Mouse (Mus musculus): ENCODE measurements at regions not wholly inside any gene's neighbourhood (a gene's known extent, or its start where the extent isn't known, plus 50 kb on each side); places are given as distances from the start of the nearest gene placed in this dataset.
A peak's percentile ranks its signal among the peaks of the same experiment; 100 is the strongest.

DNA sequence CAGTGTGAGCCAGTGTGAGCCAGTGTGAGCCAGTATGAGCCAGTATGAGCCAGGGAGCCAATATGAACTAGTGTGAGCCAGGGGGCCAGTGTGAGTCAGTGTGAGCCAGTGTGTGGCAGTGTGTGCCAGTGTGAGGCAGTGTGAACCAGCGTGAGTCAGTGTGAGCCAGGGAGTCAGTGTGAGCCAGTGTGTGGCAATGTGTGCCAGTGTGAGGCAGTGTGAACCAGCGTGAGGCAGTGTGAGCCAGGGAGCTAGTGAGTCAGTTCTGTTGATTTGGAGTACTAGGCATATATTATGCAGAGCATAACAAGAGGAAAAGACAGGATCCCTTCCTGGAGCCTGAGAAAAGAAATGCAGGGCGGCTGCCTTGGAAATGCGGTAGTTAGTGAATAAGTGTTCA, 82.7 kb upstream of the Zfhx3 start:
- DNase-seq (ENCODE audit: low spot score in 2 of 2) = no peak

DNA sequence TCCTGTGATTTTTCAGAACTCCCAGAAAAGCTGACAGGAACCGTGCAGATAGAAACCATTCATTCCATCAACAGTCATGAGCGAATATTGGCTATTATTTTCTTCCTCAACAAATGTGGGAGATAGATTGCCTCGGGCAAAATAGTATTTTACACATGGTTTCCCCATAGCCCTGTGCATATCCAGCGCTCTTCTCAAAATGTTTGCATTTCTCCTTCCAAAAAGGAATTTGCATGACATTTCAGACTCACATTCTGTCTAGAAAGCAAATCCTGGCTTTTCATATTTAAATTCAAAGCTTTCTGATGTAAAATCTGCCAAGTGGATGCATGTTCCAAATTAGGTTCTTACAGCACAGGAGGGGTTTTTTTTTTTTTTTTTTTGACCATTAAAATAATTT, 82.2 kb upstream of the Zfhx3 start:
- no peak for DNase-seq (ENCODE audit: low spot score in 2 of 2)

DNA sequence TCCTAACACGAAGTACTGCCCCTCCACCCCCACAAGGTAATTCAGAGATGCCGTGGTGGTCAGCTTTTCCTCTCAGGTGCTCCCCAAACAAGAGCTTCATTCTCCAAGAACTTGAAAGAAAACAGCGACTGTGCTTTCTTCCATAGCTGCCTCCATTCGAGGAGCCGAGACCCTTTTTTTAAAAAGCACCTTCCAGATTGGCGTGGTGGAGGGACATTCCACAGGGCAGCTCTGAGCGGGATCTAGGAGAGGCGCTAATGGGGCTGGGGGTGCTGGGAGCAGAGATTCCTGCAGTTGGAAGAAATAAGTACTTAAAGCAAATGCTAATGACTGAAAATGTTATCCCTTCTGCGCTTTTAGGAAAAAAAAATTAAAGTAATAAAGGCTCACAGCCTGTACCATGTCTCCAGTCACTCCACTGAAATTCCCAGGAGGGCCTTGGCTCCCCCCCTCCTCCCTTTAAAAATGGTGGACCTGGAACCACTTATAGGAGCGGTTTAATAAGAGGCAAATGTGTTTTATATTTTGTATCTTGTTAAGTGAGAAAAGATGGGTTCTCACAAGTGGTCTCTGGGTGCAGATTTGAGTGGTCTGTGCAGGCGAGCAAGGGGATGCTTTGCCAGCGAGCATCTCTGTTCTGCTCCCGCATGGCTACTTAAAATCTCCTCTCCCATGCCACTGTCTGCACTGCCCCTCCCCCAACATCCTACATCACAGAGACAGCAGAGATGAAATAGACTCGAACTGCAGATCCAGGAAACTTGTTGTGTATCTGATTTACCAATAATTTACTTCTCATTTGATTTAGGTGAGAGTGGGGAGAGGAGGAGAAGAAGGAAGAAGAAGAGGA, 77.4 kb upstream of the Zfhx3 start:
- DNase-seq (ENCODE audit: low spot score in 2 of 2) = no peak

DNA sequence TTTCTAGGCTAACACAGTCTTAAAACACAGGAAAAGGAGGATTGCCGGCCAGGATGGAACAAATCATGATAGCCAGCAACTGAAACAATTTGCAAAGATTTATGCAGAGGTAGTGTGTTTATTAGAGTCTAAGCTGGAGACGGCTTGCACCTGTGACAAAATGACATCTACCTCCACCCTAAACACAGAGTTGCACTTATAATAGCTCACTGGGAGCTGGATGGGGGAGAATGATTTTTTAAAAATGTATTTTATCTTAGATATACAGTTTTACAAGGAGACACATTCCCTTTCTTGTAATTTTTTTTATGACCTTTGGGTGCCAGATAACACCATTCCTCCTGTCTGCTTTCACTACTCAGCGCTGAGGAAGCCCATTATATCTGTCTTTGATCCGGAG, 76.7 kb upstream of the Zfhx3 start:
- DNase-seq (ENCODE audit: low spot score in 2 of 2) = no peak

DNA sequence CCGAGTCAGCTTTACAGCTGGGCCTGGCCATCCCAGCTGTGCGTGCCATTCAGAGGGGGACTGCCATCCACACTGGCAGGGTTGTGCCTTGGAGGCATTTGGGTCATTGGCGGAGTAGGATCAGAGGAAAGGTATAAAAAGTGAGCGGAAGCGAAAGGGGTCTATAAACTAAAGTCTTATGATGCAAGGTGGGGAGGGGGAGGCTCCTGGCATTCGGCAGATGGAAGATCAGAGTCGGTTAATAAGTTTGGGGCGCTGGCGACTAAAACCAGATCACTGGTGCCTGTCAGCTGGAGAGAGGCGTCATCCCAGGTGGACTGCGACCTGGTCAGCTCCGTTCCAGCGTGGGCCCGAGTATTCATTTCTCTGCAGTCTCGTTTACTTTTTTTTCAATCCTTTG, 70.7 kb upstream of the Zfhx3 start:
- no peak for DNase-seq (ENCODE audit: low spot score in 2 of 2)

DNA sequence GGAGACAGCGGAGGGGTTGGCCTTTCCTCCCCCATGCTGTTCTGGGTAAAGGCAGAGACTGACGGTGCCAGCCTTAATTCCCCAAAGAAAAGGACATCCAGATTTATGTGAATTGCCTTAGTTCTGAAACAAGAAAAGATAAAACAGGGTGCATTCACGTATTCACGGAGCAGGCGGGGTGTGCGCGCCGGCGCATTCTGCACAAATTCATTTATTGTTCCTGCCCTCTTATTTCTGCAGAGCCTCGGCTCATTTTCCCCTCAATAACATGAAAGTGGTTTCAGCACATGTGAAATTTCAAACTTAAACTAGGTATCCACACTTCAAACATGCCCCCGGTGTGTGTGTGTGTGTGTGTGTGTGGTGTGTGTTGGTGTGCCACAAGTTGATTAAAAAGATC, 70.3 kb upstream of the Zfhx3 start:
- DNase-seq (ENCODE audit: low spot score in 2 of 2) = no peak

DNA sequence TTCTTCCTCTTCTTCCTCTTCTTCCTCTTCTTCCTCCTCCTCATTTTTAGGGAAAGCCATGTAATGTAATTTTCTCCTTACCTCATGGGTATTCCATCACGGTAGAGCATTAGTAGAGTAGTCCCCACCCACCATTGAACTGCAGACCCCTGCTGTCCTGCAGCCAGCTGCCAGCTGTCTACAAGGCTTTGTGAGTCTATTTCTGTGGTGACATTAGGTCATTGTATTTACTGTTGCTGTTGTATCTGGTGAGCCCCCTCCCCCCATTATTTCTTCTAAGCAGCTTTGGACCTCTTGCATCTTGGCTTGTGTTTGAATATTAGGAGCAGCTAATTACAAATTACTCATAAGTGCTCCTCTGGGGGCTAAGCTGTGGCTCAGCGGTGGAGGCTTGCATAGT, 66.0 kb upstream of the Zfhx3 start:
- no peak for DNase-seq (ENCODE audit: low spot score in 2 of 2)

DNA sequence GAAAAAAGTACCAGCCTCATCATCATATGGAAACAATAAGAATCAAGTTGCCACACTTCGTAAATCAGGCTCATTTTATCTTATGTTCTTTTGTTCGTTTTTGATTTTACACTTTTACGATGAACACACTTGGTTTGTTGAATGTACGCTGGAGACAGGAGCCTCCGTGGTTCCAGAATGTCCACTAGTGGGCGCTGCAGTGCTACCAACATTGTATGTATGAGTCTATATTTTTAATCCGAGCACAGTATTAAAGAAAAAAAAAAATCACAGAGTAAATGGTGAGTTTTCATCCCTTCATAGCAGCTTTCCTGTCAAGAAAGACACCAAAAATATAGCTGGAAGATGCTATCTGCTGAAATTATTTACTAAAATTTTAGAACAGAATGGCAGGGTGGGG, 60.6 kb upstream of the Zfhx3 start:
- DNase-seq (ENCODE audit: low spot score in 2 of 2) = peak in 1 of 2 experiments; percentile 79

DNA sequence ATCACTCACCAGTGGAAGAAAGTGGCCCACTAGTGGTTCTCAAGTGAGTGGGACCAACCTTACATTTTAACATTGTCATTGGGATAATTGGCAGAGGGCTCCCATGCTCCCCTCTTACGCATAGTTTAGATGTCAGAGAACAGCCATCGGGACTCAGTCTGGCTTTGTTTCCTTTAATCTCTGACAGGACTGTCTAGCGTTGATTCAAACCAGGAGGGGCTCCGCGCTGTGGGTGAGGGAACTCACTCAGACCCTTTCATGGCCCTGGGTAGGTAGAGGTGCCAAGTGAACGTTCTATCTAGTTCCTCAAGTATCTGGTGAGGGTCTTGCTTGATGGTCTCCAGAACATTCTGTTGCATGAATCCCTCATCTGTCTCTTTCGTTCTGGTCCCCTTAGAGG, 56.9 kb upstream of the Zfhx3 start:
- DNase-seq (ENCODE audit: low spot score in 2 of 2) = no peak

DNA sequence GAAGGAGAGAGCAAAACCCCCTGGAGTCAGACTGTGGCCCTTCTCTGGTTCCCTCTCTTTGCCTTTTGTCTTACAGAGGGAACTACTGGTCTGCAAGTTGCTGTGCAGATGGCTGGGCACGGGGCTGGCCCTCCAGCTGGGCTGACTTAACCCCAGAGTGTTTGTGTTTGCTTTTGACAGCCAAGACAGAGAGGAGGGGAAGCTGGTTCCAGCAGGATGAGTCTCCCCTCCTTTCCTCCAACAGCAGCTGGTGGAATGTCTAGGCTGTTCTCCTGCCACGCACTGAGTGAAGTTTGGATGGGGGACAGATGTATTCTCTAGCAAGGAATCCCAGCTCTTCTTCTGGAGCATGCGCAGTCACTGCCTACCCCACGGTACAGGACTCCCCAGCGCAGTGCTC, 56.5 kb upstream of the Zfhx3 start:
- peak in 1 of 2 experiments; percentile 26 for DNase-seq (ENCODE audit: low spot score in 2 of 2)

DNA sequence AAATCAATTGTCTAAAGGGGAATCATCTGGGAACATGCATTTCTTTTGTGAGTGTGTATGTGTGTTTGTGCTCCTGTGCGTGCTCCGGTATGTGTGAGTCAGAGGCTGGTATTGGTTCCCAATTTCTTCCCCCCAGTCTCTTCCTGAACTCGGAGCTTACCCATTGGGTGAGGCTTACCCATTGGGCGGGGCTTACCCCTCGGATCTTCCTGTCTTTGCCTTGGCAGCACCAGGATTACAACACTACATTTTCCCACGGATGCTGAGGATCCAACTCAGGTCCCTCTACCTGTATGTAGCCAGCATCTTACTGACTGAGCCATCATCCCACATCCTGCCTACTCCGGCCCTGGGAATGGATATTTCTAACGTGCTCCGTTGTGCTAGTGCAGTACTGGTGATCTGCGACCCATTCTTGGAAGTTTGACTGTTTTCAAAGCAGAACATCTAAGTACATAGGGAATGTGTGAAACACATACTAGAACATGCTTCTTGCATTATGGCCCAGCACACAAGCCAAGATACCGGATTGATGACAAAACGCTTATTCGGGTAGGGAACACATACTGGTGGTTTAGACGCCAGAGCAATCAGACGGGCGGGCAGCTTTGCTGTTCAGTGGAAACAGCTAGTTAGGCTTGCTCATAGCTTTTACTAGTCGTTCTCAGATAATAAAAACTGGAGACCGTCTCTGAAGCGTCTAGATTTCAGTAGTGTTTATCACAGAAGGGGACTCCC, 55.8 kb upstream of the Zfhx3 start:
- DNase-seq (ENCODE audit: low spot score in 2 of 2) = no peak

DNA sequence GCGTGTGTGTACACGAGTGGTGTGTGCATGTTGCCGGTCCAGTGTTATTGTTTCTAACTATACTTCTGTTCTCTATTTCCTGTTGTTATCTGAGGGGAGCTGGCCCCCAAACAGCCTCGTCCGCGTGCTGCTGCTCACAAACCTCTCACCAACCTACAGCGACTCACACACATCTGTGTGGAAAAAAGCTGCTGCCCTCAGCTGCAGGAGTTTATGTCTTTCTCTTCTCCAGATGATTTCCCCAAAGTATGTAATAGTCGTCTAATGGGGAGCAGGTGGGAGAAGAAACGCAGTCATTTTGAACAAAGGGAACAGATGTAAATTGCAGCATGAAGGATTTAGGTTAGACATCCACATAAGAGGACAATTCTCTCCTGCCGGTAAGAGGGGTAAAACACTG, 55.1 kb upstream of the Zfhx3 start:
- no peak for DNase-seq (ENCODE audit: low spot score in 2 of 2)

DNA sequence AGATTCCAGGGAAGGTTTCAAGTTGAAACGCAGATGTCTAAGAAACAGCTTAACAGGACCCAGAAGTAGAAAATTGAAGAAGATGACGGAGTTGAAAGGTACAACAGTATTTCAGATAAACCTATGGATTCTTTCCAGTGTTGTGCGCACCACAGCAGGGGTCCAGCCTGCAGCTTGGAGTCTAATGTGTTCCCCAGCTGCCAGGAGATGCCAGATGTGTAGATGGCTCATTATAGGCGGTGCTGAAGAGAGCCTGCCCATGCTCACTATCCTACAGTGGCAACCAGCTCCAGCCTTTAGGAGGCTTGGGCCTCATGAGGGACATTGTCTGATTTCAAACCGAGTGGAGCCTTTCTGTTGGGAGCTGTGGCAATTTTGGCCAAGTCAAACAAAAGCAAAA, 51.5 kb upstream of the Zfhx3 start:
- no peak for DNase-seq (ENCODE audit: low spot score in 2 of 2)

Measured in urinary bladder, postnatal 4 days (tissue).